Mouse (Mus musculus): ENCODE results near the gene Smco2.
"Not testable (repeated sequence)": the region's sequence is repeated elsewhere in the genome, so short reads cannot be mapped to it uniquely, and the experiment has no call there.

Gene Smco2

DNA sequence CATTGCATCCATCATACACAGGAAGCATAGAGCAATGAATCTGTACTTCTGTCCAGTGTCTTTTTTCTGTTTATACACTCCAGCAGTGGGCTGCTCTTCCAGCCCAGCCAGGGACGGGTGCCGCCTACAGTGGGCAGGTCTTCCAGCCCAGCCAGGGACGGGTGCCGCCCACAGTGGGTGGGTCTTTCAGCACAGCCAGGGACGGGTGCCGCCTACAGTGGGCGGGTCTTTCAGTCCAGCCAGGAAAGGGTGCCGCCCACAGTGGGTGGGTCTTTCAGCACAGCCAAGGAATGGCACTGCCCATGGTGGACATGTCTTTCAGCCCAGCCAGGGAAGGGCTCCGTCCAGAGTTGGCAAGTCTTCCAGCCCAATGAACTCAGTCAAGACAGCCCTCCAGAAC lies 5.3 kb downstream of the Smco2 start:
- no peak for DNase-seq (ENCODE audit: low spot score in 2 of 2)

DNA sequence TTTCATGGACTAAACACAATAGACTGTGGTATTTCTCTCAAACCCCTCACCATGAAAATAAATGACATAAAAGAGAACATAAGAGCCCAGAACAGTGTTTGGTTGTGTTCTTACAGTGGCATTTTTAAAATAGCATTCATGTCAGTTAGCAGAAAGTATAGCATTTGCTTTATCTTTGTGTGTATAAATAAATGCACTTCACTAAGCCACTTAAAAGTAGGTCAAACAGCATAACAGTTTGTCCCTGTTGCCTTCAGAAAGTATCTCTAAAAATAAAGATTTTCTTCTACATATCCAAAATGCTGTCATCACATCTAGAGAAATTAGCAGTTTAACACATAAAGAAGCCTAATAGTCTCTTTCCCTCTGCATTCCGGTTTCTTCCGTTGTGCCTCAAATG lies 7.5 kb downstream of the Smco2 start:
- DNase-seq (ENCODE audit: low spot score in 2 of 2): no peak

- no peak for DNase-seq (ENCODE audit: low spot score in 2 of 2)
Measured at GRCm38 (mm10) chr6:146863154-146863553, 13.2 kb downstream of the Smco2 start.

GRCm38 (mm10) chr6:146864370-146864769 lies 14.5 kb downstream of the Smco2 start:
- DNase-seq (ENCODE audit: low spot score in 2 of 2): not testable (repeated sequence)

- no peak for DNase-seq (ENCODE audit: low spot score in 2 of 2)
Measured at GRCm38 (mm10) chr6:146865701-146866100, 15.8 kb downstream of the Smco2 start.

DNA sequence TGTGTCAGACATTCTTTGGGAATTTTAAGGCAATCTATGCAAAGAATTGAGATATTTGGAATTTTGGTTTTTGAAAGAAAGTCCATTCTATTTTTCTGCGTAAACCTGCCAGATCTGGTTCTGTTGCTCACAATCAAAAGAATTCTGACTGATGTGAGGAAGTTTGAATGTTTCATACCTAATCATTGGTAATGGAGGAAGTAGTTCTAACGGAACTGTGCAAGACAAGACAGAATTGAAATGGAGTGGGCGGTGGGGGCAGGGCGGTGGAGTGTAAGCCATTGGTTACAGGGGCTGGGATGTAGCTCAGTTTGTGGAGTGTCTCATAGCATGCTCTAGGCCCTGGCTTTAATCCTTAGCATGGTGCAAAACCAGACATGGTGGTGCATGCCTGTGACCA lies 22.1 kb downstream of the Smco2 start:
- no peak for DNase-seq (ENCODE audit: low spot score in 2 of 2)

DNA sequence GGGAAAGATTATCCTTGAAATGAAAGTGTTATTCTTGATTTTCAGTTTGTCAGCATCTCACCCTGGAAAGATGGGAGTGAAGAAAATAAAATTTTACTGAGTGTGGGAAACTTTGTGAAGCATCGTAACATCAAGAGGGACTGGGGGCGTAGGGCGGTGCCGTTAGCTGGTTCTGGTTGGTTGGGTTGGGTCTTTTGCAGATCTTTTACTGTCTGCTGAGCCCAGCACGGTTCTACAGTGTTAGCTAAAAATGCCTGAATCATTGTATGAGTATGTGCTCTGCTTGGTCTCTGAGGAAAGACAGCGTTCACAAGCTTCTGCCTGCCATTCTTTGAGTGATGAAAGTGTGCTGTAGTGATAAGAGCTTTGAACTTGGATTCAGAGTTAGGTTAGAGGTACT lies 24.5 kb downstream of the Smco2 start:
- no peak for DNase-seq (ENCODE audit: low spot score in 2 of 2)

DNA sequence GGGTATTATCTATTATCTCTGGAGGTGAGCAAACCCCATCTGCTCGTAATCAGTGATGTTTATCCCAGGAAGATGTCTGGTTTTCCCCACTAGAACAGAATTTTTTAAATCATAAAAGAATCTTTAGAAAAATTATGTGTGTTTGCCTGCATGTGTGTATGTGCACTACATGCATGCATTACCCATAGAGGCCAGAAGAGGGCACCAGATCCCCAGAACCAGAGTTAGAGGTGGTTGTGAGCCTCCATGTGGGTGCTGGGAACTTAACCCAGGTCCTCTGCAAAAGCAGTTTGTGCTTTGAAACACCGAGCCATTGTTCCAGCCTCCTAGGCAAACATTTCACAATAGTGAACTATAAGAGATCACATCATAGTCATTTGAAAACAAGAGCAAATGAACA lies 26.9 kb downstream of the Smco2 start:
- DNase-seq (ENCODE audit: low spot score in 2 of 2): no peak

GRCm38 (mm10) chr6:146877425-146878045 lies 27.6 kb downstream of the Smco2 start:
- no peak for DNase-seq (ENCODE audit: low spot score in 2 of 2)

DNA sequence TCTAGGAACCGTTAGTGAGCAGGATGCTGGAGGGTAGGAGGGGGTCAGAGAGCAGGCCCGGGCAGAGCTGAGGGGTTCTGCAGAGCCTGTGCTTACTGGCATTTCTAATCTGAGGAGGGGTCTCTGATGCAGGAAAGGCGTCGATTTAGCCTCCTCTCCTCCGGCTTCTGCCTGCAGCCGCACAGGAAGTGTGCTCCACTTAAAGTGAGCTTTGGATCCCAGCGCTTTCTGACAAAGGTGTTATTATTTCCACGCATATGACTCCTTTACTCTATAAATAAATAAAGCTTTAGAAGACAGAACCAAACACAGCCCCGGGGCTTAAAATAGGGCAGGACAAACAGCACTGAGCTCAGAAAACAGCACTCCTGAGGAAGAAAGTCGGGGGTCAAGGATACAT lies 29.0 kb downstream of the Smco2 start:
- no peak for DNase-seq (ENCODE audit: low spot score in 2 of 2)

GRCm38 (mm10) chr6:146879856-146880255 lies 30.0 kb downstream of the Smco2 start:
- no peak for DNase-seq (ENCODE audit: low spot score in 2 of 2)

- DNase-seq (ENCODE audit: low spot score in 2 of 2): no peak
Measured at GRCm38 (mm10) chr6:146880296-146880695, 30.4 kb downstream of the Smco2 start.

DNA sequence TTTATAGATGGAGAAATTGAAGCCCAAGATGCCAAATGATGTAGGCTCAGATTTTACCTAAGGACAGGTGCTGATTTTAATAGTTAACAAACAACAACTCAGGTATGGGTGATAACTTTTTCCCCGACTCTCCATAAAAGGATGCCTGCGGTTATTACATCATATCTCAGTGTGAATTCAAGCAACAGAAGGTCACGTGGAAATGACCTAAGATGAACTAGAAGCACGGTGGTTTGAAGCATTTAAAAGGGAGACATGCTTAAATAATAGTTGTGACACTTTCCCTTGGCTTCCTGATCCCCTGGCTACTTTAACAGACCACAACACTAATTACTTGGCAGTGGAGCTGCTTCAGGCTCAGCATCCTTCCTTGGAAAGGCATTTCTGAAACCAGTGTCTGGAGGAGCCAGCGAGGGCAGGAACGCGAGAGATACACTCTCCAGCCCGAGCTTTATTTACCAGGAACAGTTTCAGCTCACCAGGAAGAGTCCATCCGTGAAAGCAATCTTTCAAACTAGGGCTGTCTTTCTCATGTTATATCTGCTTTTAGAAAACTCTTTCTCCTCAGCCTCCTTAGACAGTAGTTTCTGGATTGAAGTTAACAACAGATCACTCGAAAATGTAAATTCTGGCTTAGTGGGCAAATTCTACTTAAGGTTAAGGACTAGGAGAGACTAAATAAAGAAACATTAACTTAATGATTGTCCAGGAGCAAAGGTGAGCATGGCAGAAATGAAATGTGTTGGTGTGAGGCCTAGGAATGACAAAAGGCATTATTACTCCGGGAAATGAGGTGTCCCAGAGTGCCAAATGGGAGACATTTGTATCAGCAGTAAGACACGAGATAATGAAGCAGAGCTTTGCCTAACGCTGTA lies 32.2 kb downstream of the Smco2 start:
- DNase-seq (ENCODE audit: low spot score in 2 of 2): no peak

DNA sequence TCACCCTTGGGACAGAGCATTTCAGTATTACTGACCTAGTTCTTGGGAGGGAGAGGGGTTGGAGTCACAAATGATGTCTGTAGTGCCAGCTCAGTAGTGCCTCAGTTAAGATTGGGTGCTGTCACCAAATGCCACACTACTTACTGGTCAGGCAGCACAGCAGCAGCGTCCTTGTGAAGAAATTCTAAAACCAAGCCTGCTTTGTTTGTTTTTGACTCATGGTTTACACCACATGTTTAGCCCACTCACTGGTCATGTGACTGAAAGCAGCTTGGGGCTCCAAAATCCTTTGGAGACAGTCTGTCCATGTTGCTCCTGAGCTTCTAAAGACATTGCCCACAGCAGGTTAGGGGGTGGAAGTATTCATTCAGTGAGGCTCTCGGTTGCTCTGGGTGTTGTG lies 33.5 kb downstream of the Smco2 start:
- no peak for DNase-seq (ENCODE audit: low spot score in 2 of 2)

DNA sequence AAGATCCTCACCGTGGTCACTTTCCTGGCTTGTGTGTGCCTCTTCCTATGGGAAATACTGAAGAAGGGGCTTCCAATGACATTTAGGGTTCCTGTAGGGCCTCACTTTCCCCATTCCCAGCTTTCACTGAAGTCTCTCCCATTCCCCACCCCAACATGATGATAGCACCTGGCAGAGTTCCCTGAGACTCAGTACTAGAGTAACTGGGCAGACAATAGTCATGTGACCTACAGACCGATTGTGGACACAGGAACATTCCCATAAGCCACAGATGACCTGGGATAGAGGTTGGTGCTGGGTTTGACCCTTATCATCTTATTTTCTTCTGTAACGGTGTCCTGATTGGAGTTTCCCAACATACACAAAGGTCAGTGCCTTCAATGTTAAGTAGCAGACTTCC lies 34.3 kb downstream of the Smco2 start:
- no peak for DNase-seq (ENCODE audit: low spot score in 2 of 2)

DNA sequence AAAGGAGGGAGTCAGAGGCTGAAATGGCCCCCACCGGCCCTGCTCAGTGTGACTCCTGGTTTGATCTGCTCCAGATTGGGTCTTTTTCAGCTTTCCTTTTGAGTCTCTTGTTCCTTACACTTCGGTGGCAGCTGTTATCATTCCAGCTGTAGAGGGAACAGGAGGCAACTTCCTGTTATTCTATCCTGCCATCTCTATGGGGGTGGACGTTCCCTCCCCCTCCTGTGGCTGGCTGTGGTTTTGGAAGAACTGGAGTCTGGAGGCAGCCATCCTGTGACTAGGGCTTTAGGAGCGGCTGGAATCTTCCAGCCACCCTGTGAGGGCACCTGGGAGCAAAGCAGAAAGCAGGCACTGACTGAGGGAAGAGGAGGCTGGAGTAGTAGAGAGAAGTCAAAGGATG lies 34.9 kb downstream of the Smco2 start:
- DNase-seq (ENCODE audit: low spot score in 2 of 2): peak in 1 of 2 experiments; percentile 14

- peak; percentile 94 to 96 for DNase-seq (ENCODE audit: low spot score in 2 of 2)
Measured at GRCm38 (mm10) chr6:146887958-146888659, 38.2 kb downstream of the Smco2 start, which contains the start of gene Ppfibp1. Ppfibp1 (plus strand) TSS chr6:146888487.

DNA sequence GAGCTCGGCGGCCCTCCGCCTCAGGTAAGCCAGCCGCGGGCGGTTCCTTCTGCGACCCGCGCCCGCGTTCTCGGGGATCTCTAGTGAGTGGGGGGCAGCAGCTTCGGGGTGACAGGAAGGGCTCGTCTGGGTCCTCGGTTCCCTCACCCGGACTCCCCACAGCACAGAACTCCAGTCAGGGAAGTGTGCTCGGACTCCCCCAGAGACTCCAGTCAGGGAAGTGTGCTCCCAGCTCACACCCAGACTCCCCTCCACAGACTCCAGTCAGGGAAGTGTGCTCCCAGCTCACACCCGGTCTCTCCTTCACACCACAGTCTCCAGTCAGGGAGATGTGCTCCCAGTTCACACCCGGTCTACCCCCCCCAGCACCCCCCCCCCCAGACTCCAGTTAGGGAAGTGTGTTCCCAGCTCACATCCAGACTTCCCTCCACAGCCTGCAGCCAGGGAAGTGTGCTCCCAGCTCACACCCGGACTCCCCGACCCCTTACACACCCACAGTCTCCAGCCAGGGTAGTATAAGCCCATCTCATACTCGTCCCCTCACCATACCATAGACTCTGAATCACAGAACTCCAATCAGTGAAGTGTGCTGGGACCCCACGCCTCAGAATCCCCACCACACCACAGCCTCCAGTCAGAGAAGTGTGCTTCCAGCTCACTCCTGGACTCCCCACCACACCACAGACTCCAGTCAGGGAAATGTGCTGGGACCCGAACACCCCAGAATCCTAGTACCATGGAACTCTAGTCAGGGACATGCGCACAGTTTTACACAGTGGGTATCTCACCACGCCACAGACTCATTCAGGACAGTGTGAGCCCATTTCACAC lies 39.0 kb downstream of the Smco2 start:
- no peak for DNase-seq (ENCODE audit: low spot score in 2 of 2)

- DNase-seq (ENCODE audit: low spot score in 2 of 2): no peak
Measured at GRCm38 (mm10) chr6:146890215-146890614, 40.3 kb downstream of the Smco2 start.

DNA sequence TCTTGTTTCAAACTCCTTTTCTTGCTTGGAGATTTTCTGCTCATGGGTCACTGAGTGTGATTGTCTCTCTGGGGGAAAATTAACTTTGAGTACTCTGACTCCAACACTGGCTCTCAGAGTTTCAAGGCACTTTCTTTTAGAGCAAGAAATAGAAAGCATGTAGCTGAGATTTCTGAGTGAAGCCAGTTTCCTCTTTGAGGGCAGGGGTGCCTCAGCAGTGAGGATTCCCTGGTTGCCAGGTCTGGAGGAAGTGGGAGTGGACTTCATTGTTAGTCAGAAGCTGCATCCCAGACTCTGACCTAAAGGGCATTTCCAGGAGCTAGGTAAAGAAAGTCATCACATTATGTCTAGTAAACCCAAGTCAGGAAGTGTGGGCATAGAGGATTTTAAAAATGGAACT lies 40.7 kb downstream of the Smco2 start:
- DNase-seq (ENCODE audit: low spot score in 2 of 2): no peak

GRCm38 (mm10) chr6:146893890-146894289 lies 44.0 kb downstream of the Smco2 start:
- no peak for DNase-seq (ENCODE audit: low spot score in 2 of 2)

DNA sequence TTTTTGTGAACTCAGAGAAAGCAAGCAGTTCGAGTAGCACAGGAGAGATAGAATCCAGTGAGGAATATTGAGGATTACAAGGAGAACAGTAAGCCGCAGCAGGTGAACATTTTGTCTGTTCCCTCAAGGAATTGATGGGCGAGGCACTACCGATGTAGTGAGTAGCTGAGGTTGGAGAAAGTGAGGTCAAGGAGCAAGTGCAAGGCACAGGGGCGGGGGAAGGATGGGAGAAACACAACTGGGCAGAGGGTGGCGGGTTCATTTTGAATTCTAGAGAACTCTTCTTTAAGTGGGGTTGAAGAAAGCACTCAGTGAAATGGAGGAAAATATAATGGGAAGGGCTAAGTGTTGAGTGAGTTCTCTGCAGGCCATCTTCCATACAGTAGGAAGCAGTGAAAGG lies 48.8 kb downstream of the Smco2 start:
- DNase-seq (ENCODE audit: low spot score in 2 of 2): no peak
